Mouse (Mus musculus): ENCODE results near the gene Supt5. TPM values are rescaled to one million over a fixed set of nuclear protein-coding genes. Genes with fewer than 3 reads are reported as not detected.

The Supt5 gene
- polyA plus RNA-seq, 1 experiment = 245 TPM

- H3K4me3 ChIP-seq (ENCODE audit: control insufficient read depth, insufficient read depth, low read length) = no peak overlapping the region
- no peaks in the 10 kb centered on the region for H3K27me3 ChIP-seq (ENCODE audit: control insufficient read depth, insufficient read depth, low read length)
- peaks cover 25% of the 10 kb centered on the region for H3K36me3 ChIP-seq (ENCODE audit: control insufficient read depth, insufficient read depth, low read length)
- 93% methylated on average over 9 of the region's 9 CpGs for WGBS
- no peak overlapping the region for H3K27ac ChIP-seq (ENCODE audit: control insufficient read depth, insufficient read depth, low read length)
- TF ChIP-seq CTCF (IDR thresholded peaks at IDR 0.05; ENCODE audit: borderline replicate concordance, control insufficient read depth, extremely low read depth, insufficient read depth, low read length, poor library complexity) (no peak), POLR2A (IDR thresholded peaks at IDR 0.05; ENCODE audit: control insufficient read depth, extremely low read depth, insufficient read depth, low read length, poor library complexity) (no peak)
- peaks cover 7% of the 10 kb centered on the region for H3K4me1 ChIP-seq (replicated peaks; ENCODE audit: control insufficient read depth, insufficient read depth, low read length)
- DNase-seq = no peak
Measured at GRCm38 (mm10) chr7:28309737-28310136, 28.8 kb downstream of the Supt5 start.

- H3K27ac ChIP-seq (ENCODE audit: control insufficient read depth, insufficient read depth, low read length) = no peak overlapping the region
- H3K4me1 ChIP-seq (replicated peaks; ENCODE audit: control insufficient read depth, insufficient read depth, low read length) = peaks cover 7% of the 10 kb centered on the region
- H3K36me3 ChIP-seq (ENCODE audit: control insufficient read depth, insufficient read depth, low read length) = peaks cover 25% of the 10 kb centered on the region
- DNase-seq = no peak
- H3K4me3 ChIP-seq (ENCODE audit: control insufficient read depth, insufficient read depth, low read length) = no peak overlapping the region
- H3K27me3 ChIP-seq (ENCODE audit: control insufficient read depth, insufficient read depth, low read length) = no peaks in the 10 kb centered on the region; the same call in 1 of the 2 replicates
- 99% methylated on average over 8 of the region's 8 CpGs for WGBS
- TF ChIP-seq CTCF (IDR thresholded peaks at IDR 0.05; ENCODE audit: borderline replicate concordance, control insufficient read depth, extremely low read depth, insufficient read depth, low read length, poor library complexity) (no peak), POLR2A (IDR thresholded peaks at IDR 0.05; ENCODE audit: control insufficient read depth, extremely low read depth, insufficient read depth, low read length, poor library complexity) (no peak)
Measured at GRCm38 (mm10) chr7:28306216-28306615, 32.3 kb downstream of the Supt5 start.

GRCm38 (mm10) chr7:28305641-28306040 is 32.9 kb downstream of the Supt5 start:
- TF ChIP-seq POLR2A (IDR thresholded peaks at IDR 0.05; ENCODE audit: control insufficient read depth, extremely low read depth, insufficient read depth, low read length, poor library complexity) (no peak), CTCF (IDR thresholded peaks at IDR 0.05; ENCODE audit: borderline replicate concordance, control insufficient read depth, extremely low read depth, insufficient read depth, low read length, poor library complexity) (no peak)
- peaks cover 25% of the 10 kb centered on the region for H3K36me3 ChIP-seq (ENCODE audit: control insufficient read depth, insufficient read depth, low read length)
- WGBS = 94% methylated on average over 10 of the region's 10 CpGs
- no peak for DNase-seq
- H3K27ac ChIP-seq (ENCODE audit: control insufficient read depth, insufficient read depth, low read length) = no peak overlapping the region
- no peak overlapping the region for H3K4me3 ChIP-seq (ENCODE audit: control insufficient read depth, insufficient read depth, low read length)
- 0 out of 2 replicates have a peak, but pooled peaks cover 3% of the 10 kb centered on the region for H3K4me1 ChIP-seq (replicated peaks; ENCODE audit: control insufficient read depth, insufficient read depth, low read length)
- no peaks in the 10 kb centered on the region; the same call in 1 of the 2 replicates for H3K27me3 ChIP-seq (ENCODE audit: control insufficient read depth, insufficient read depth, low read length)

- H3K27ac ChIP-seq (ENCODE audit: control insufficient read depth, insufficient read depth, low read length) = no peak within 1 kb of the TSS
- WGBS = 8% methylated on average over 30 of the region's 30 CpGs
- peaks cover 16% of the 10 kb centered on the region for H3K36me3 ChIP-seq (ENCODE audit: control insufficient read depth, insufficient read depth, low read length)
- H3K4me3 ChIP-seq (ENCODE audit: control insufficient read depth, insufficient read depth, low read length) = no peak within 1 kb of the TSS
- H3K27me3 ChIP-seq (ENCODE audit: control insufficient read depth, insufficient read depth, low read length) = no peaks in the 10 kb centered on the region; the same call in none of the 2 replicates
- peak; percentile 65 for DNase-seq
- TF ChIP-seq CTCF (IDR thresholded peaks at IDR 0.05; ENCODE audit: borderline replicate concordance, control insufficient read depth, extremely low read depth, insufficient read depth, low read length, poor library complexity) (peak; percentile 52; the same call in 1 of the 2 replicates), POLR2A (IDR thresholded peaks at IDR 0.05; ENCODE audit: control insufficient read depth, extremely low read depth, insufficient read depth, low read length, poor library complexity) (no peak)
- H3K4me1 ChIP-seq (replicated peaks; ENCODE audit: control insufficient read depth, insufficient read depth, low read length) = peaks cover 6% of the 10 kb centered on the region; the same call in 1 of the 2 replicates
Measured at GRCm38 (mm10) chr7:28301616-28302433, 36.7 kb downstream of the Supt5 start, which contains the start of gene Dll3. Gene Dll3 (minus strand): TSS chr7:28302238.

- Histone ChIP-seq H3K4me1 (replicated peaks; ENCODE audit: control insufficient read depth, insufficient read depth, low read length) (peaks cover 6% of the 10 kb centered on the region; the same call in 1 of the 2 replicates), H3K27me3 (ENCODE audit: control insufficient read depth, insufficient read depth, low read length) (no peaks in the 10 kb centered on the region; the same call in none of the 2 replicates), H3K27ac (ENCODE audit: control insufficient read depth, insufficient read depth, low read length) (no peak overlapping the region), H3K36me3 (ENCODE audit: control insufficient read depth, insufficient read depth, low read length) (no peaks in the 10 kb centered on the region), H3K4me3 (ENCODE audit: control insufficient read depth, insufficient read depth, low read length) (no peak overlapping the region)
- no peak for DNase-seq
- WGBS = 23% methylated on average over 43 of the region's 43 CpGs
- TF ChIP-seq CTCF (IDR thresholded peaks at IDR 0.05; ENCODE audit: borderline replicate concordance, control insufficient read depth, extremely low read depth, insufficient read depth, low read length, poor library complexity) = no peak
- TF ChIP-seq POLR2A (IDR thresholded peaks at IDR 0.05; ENCODE audit: control insufficient read depth, extremely low read depth, insufficient read depth, low read length, poor library complexity) = no peak
Measured at GRCm38 (mm10) chr7:28298837-28299625, 39.5 kb downstream of the Supt5 start.

- DNase-seq = peak; percentile 24
- no peak overlapping the region for H3K4me3 ChIP-seq (ENCODE audit: control insufficient read depth, insufficient read depth, low read length)
- no peak overlapping the region for H3K27ac ChIP-seq (ENCODE audit: control insufficient read depth, insufficient read depth, low read length)
- H3K27me3 ChIP-seq (ENCODE audit: control insufficient read depth, insufficient read depth, low read length) = peaks cover 7% of the 10 kb centered on the region; the same call in 1 of the 2 replicates
- no peaks in the 10 kb centered on the region for H3K36me3 ChIP-seq (ENCODE audit: control insufficient read depth, insufficient read depth, low read length)
- peaks cover 4% of the 10 kb centered on the region; the same call in 1 of the 2 replicates for H3K4me1 ChIP-seq (replicated peaks; ENCODE audit: control insufficient read depth, insufficient read depth, low read length)
- 10% methylated on average over 63 of the region's 63 CpGs for WGBS
- no peak for TF ChIP-seq POLR2A (IDR thresholded peaks at IDR 0.05; ENCODE audit: control insufficient read depth, extremely low read depth, insufficient read depth, low read length, poor library complexity)
- TF ChIP-seq CTCF (IDR thresholded peaks at IDR 0.05; ENCODE audit: borderline replicate concordance, control insufficient read depth, extremely low read depth, insufficient read depth, low read length, poor library complexity) = no peak
Measured at GRCm38 (mm10) chr7:28294481-28294880, 44.1 kb downstream of the Supt5 start.

Data from thymus, adult 2 months (tissue).